Mouse (Mus musculus) forebrain, embryonic 11.5 days (tissue): ENCODE results near the gene Kcnj16. TPM values are rescaled to one million over a fixed set of nuclear protein-coding genes. Genes with fewer than 3 reads are reported as not detected.

Source experiments
- ATAC-seq: fragments of 200-750 bp; cut with Nextera tagmentation; replicated peaks from 2 replicates; pipeline ENCODE4 v1.8.0; 2017; ENCODE audit warnings: moderate TSS enrichment; ENCODE audit not compliant: low FRiP score
- DNase-seq: peaks from one replicate; pipeline ENCODE4 v3.0.0-alpha.2; 2017; ENCODE audit warnings: low spot score
- H3K27ac ChIP-seq: fragments of 300-500 bp; sonication (generic); 2 replicates; pipeline ENCODE4 v1.5.1; 2014; ENCODE audit warnings: low read depth, low read length
- H3K27me3 ChIP-seq: fragments of 300-500 bp; sonication (generic); 2 replicates; pipeline ENCODE4 v1.6.1; 2014; ENCODE audit warnings: mild to moderate bottlenecking, low read length, mixed read lengths; ENCODE audit not compliant: control insufficient read depth, insufficient read depth
- H3K36me3 ChIP-seq: fragments of 300-500 bp; sonication (generic); 2 replicates; pipeline ENCODE4 v1.6.1; 2014; ENCODE audit warnings: mild to moderate bottlenecking, low read length, moderate library complexity, mixed read lengths; ENCODE audit not compliant: control insufficient read depth, insufficient read depth
- H3K4me1 ChIP-seq: fragments of 300-500 bp; sonication (generic); replicated peaks from 2 replicates; pipeline ENCODE4 v1.6.1; 2014; ENCODE audit warnings: low read length, mixed read lengths; ENCODE audit not compliant: control insufficient read depth, insufficient read depth
- H3K4me2 ChIP-seq: fragments of 300-500 bp; sonication (generic); 2 replicates; pipeline ENCODE4 v1.6.1; 2014; ENCODE audit warnings: low read depth, mild to moderate bottlenecking, low read length, moderate library complexity, mixed read lengths; ENCODE audit not compliant: severe bottlenecking
- H3K4me3 ChIP-seq: fragments of 300-500 bp; sonication (generic); 2 replicates; pipeline ENCODE4 v1.5.1; 2014; ENCODE audit warnings: low read depth, low read length
- H3K9ac ChIP-seq: fragments of 300-500 bp; sonication (generic); 2 replicates; pipeline ENCODE4 v1.6.1; 2014; ENCODE audit warnings: low read length
- H3K9me3 ChIP-seq: fragments of 300-500 bp; sonication (generic); 2 replicates; pipeline ENCODE4 v1.6.1; 2016; ENCODE audit warnings: low read length, mixed read lengths; ENCODE audit not compliant: control insufficient read depth
- whole genome bisulfite sequencing: fragments of 180-500 bp; shearing (Covaris S2); extraction: QIAGEN DNeasy Blood & Tissue Kit; methylation state at CpG from one replicate; pipeline ENCODE4 v1.1.7; 2014; 5-methylcytosine and 5-hydroxymethylcytosine counted together
- polyA plus RNA-seq: library from polyadenylated mRNA; unstranded; fragments of >200 nt; fragmentation: Nextera tagmentation; extraction: Ambion mirVana; gene quantifications from 2 replicates; pipeline ENCODE4 v1.2.1, GENCODE M21; 2014

Kcnj16 gene
- polyA plus RNA-seq, 1 experiment from 2014 or later = 0.05 TPM

DNA sequence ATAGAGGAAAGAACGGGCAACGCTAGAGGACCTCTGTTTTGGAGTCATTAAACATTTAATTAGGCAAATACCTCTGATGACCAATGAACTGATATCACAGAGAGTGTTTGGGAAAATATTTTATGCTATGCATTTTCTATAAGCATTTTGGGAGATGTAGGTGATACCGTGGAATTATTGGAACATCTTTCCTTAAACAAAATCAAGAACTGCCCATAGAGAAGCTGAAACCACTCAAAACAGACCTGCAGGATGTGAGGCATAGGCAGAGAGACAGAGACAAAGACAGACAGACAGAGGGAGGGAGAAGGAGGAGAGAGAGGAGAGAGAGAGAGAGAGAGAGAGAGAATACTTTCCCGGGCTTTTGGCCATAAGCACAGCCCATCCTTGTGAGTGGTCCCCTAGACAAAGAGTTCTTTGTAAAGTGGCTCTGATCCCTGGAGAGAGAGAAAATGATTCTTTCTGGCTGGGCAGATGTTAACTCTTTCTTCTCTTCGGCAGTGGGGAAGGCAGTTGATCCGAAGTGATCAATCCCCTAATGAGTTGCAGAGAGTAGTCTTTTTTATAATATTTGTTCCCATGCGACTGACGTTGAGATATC, 54.9 kb downstream of the Kcnj16 start:
- ATAC-seq (peak; percentile 78), DNase-seq (no peak)
- Histone ChIP-seq H3K4me3 (no peak overlapping the region), H3K9ac (no peak overlapping the region), H3K27me3 (no peaks in the 10 kb centered on the region), H3K4me2 (no peak overlapping the region), H3K9me3 (no peaks in the 10 kb centered on the region), H3K4me1 (no peaks in the 10 kb centered on the region), H3K27ac (no peak overlapping the region), H3K36me3 (no peaks in the 10 kb centered on the region)
- WGBS = 32% methylated on average over 8 of the region's 8 CpGs

DNA sequence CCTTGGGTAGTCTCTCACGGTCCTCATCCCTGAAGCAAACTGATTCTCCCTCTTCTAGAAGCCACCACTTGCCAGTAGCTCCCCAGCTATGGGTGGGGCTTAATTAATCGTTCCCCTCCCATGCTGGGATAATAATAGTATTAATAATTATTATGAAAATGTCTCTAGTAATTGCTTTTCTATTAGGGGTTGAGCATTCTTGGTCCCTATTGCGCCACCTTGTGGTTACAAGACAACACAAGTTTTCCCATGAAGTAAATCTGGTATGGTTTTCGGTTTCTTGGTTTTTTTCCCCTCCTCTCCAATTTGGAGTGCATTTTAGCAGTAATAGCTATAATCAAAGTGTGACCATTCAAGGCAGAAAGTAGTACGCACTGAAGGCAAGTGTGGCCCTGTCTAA, 74.3 kb downstream of the Kcnj16 start:
- Histone ChIP-seq H3K36me3 (no peaks in the 10 kb centered on the region), H3K9ac (no peak overlapping the region), H3K4me2 (no peak overlapping the region), H3K27ac (no peak overlapping the region), H3K27me3 (no peaks in the 10 kb centered on the region), H3K4me3 (no peak overlapping the region), H3K9me3 (no peaks in the 10 kb centered on the region), H3K4me1 (no peaks in the 10 kb centered on the region)
- DNase-seq (no peak), ATAC-seq (no peak)
- WGBS = 55% methylated on average over 5 of the region's 5 CpGs

DNA sequence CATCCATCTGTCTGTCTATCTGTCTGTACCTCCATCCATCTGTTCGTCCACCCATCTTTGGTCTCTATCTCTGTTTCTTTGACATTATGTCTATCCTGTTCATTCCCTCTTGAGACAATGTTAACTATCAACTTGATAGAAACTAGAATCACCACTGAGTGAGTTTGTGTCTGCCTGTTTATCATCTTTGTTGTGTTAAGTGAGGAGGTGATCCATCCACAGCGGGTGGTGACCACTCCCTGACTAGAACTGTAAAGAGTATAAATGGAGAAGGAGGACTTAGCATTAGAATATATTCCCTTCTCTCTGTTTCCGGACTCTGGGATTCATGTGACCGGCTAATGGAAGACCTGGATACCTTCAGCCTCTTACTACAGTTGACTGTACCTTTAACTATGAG, 75.5 kb downstream of the Kcnj16 start:
- 85% methylated on average over 4 of the region's 4 CpGs for WGBS
- no peak overlapping the region for H3K4me2 ChIP-seq
- no peak for DNase-seq
- H3K4me1 ChIP-seq = no peaks in the 10 kb centered on the region
- no peak overlapping the region for H3K4me3 ChIP-seq
- no peak overlapping the region for H3K27ac ChIP-seq
- no peaks in the 10 kb centered on the region for H3K36me3 ChIP-seq
- no peaks in the 10 kb centered on the region for H3K9me3 ChIP-seq
- H3K9ac ChIP-seq = no peak overlapping the region
- no peak for ATAC-seq
- H3K27me3 ChIP-seq = no peaks in the 10 kb centered on the region

- no peak for ATAC-seq
- Histone ChIP-seq H3K4me2 (no peak overlapping the region), H3K4me3 (no peak overlapping the region), H3K27ac (no peak overlapping the region), H3K9me3 (no peaks in the 10 kb centered on the region), H3K27me3 (no peaks in the 10 kb centered on the region), H3K4me1 (no peaks in the 10 kb centered on the region), H3K36me3 (no peaks in the 10 kb centered on the region), H3K9ac (no peak overlapping the region)
- DNase-seq = no peak
- WGBS = 93% methylated on average over 3 of the region's 3 CpGs
Measured at GRCm38 (mm10) chr11:111054252-111054651, 86.4 kb downstream of the Kcnj16 start.

GRCm38 (mm10) chr11:111054854-111055822, 87.3 kb downstream of the Kcnj16 start:
- H3K9me3 ChIP-seq = no peaks in the 10 kb centered on the region
- H3K4me2 ChIP-seq = no peak overlapping the region
- DNase-seq (no peak), ATAC-seq (no peak)
- WGBS = 92% methylated on average over 8 of the region's 8 CpGs
- H3K4me3 ChIP-seq = no peak overlapping the region
- no peak overlapping the region for H3K9ac ChIP-seq
- H3K27me3 ChIP-seq = no peaks in the 10 kb centered on the region
- no peaks in the 10 kb centered on the region for H3K36me3 ChIP-seq
- no peaks in the 10 kb centered on the region for H3K4me1 ChIP-seq
- no peak overlapping the region for H3K27ac ChIP-seq

DNA sequence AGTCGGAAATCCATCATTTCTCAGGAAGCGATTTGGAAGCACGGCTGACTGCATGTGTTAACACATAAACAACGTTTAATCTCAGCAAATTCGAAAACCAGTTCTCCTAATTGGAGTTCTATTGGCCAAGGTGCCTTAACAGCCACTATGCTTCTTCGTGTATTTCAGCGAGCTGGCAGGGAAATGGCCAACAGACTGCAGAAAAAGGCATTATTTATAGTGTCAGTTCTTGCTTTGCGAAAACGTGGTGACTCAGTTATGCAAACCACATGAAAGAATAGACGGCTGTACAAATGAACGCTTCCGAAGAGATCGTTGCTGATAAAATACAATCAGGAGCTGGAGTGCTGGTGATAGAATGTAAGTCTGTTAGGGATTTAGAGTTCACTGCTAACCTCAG, 88.2 kb downstream of the Kcnj16 start:
- WGBS = 83% methylated on average over 13 of the region's 13 CpGs
- no peaks in the 10 kb centered on the region for H3K9me3 ChIP-seq
- H3K27ac ChIP-seq = no peak overlapping the region
- no peak overlapping the region for H3K4me3 ChIP-seq
- ATAC-seq = no peak
- no peak overlapping the region for H3K9ac ChIP-seq
- no peaks in the 10 kb centered on the region for H3K27me3 ChIP-seq
- no peak overlapping the region for H3K4me2 ChIP-seq
- no peaks in the 10 kb centered on the region for H3K36me3 ChIP-seq
- DNase-seq = no peak
- no peaks in the 10 kb centered on the region for H3K4me1 ChIP-seq

GRCm38 (mm10) chr11:111057435-111057834, 89.6 kb downstream of the Kcnj16 start:
- no peaks in the 10 kb centered on the region for H3K36me3 ChIP-seq
- WGBS = 96% methylated on average over 4 of the region's 4 CpGs
- H3K9me3 ChIP-seq = no peaks in the 10 kb centered on the region
- no peak overlapping the region for H3K4me3 ChIP-seq
- H3K27me3 ChIP-seq = no peaks in the 10 kb centered on the region
- ATAC-seq (no peak; the same call in 1 of the 2 replicates), DNase-seq (no peak)
- no peak overlapping the region for H3K9ac ChIP-seq
- H3K4me2 ChIP-seq = no peak overlapping the region
- no peak overlapping the region for H3K27ac ChIP-seq
- H3K4me1 ChIP-seq = no peaks in the 10 kb centered on the region

GRCm38 (mm10) chr11:111059440-111059839, 91.6 kb downstream of the Kcnj16 start:
- H3K4me3 ChIP-seq = no peak overlapping the region
- no peak for ATAC-seq
- H3K9me3 ChIP-seq = no peaks in the 10 kb centered on the region
- H3K27me3 ChIP-seq = no peaks in the 10 kb centered on the region
- H3K9ac ChIP-seq = no peak overlapping the region
- no peak overlapping the region for H3K27ac ChIP-seq
- H3K4me2 ChIP-seq = no peak overlapping the region
- H3K4me1 ChIP-seq = no peaks in the 10 kb centered on the region
- no peak for DNase-seq
- no peaks in the 10 kb centered on the region for H3K36me3 ChIP-seq
